Mouse (Mus musculus) layer of hippocampus, postnatal 25 days (tissue): ENCODE results near the gene Lsm14b. TPM values are rescaled to one million over a fixed set of nuclear protein-coding genes. Genes with fewer than 3 reads are reported as not detected.

Source experiments
- DNase-seq, 2 experiments: peaks; one replicate each; pipeline ENCODE4 v3.0.0; 2022; ENCODE audit warnings: mixed read lengths in 2 of 2, low spot score in 1 of 2; ENCODE audit errors: extremely low spot score in 1 of 2
- total RNA-seq, 2 experiments: library from RNA; stranded (reverse); gene quantifications; 2 replicates each; pipeline ENCODE4 v1.2.3; 2021

The Lsm14b gene
- total RNA-seq, 2 experiments from 2014 or later, result 101 to 108 TPM

- no peak for DNase-seq
Observed at GRCm38 (mm10) chr2:180013686-180014085, 11.1 kb upstream of the Lsm14b start.

- no peak for DNase-seq
Observed at GRCm38 (mm10) chr2:180017632-180018031, 7.2 kb upstream of the Lsm14b start.

- DNase-seq, result no peak
Observed at GRCm38 (mm10) chr2:180018573-180018972, 6.2 kb upstream of the Lsm14b start.

DNA sequence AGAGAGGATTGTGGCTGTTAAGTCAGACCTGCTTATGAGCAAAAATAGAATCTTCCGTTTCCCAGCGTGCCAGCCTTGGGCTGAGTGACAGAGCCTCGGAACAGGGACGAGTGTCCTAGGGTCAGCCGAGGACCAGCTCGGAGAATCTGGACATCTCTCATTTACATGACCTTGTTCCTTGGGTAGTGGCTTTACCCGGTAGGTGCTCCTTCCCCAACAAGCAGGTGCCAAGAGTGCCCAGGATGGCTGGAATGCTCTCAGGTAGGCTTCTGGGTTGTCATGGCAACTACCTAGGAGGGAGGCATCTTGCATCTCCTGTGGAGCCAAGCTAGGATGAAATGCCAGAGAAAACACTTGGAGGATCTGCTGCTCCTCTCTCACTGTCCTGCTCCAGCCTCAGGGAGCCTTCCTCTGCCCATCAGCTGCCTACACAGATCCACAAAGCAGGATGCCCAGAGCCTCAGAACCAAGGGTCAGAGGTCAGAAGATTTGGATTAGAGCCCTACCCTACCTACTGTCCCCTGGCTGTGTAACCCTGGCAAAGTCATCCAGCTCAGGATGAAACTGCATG lies 4.6 kb upstream of the Lsm14b start:
- no peak for DNase-seq

DNA sequence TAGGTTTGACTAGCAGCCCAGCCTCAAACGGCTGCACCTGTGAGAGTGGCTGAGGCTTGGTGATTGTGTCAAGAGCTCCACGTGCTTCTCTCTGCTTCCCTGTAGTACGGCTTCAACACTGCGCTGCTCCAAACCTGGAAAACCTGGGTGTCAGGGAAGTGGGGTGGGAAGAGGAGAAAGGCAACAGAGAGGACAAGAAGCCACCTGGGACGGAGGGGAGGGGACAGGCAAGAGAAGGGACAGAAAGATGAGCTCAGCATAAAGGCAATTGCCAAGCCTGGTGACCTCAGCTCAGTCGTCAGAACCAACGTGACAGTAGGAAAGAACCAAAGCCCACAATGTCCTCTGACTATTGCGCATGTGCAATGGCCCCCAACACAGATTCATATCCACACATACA lies 3.9 kb upstream of the Lsm14b start:
- DNase-seq, result no peak

DNA sequence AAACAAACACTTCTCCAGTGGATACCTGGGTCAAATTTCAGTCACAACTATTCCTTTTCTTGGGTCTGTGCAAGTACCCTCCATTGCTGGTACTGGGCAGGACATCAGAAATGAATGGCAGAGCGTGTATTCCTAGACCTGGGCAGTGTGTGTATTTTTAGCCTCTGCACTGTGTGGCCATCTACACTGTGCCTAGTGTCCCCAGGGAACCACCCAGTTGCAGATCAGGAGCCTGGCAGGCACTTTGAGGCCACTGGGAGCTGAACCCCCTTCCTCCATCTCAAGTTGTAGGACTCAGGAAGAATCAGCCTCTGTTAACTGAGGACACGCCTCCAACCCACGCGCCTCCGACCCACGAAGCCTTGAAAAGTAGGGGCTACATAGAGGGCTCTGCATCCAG lies 2.0 kb upstream of the Lsm14b start:
- DNase-seq, result no peak

GRCm38 (mm10) chr2:180025135-180025860 lies 511 bp downstream of the Lsm14b start:
- peak in 1 of 2 experiments; percentile 54 for DNase-seq

DNA sequence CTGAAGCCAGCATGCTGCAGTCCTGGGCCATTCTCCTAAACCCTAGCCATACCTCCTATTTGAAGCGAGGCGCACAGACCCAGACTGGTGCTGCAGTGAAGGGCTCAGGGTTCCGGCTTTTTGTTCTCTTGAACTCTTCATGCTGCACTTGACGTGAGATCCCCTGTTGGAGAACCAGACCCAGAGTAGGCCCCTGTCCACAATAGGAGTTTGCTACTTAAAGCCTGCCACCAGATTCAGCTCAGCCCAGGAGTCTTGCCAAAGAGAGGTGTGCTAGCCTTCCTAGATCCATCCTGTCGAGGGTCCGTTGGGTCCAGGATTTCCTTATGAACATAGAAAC lies 1.0 kb downstream of the Lsm14b start:
- DNase-seq, result no peak

GRCm38 (mm10) chr2:180027768-180028167 lies 3.0 kb downstream of the Lsm14b start:
- DNase-seq, result no peak

DNA sequence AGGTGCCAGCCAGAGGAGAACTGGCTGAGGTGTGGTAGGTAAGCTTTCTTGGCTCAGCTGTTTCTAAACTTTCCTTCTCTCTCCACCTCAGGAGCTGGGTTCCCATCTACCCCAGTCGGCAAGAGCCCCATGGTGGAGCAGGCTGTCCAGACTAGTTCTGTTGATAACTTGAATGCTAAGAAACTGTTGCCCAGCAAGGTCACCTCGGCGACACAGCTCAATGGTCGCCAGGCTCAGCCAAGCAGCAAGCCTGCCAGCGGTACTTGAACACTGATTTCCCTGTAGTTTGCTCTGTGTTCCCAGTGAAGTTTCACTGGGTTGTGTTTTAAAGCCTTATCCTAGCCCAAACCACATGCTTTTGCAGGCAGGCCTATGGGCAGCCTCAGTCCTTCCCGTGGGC lies 6.5 kb downstream of the Lsm14b start:
- no peak for DNase-seq

- no peak for DNase-seq
Observed at GRCm38 (mm10) chr2:180032925-180033324, 8.1 kb downstream of the Lsm14b start.

DNA sequence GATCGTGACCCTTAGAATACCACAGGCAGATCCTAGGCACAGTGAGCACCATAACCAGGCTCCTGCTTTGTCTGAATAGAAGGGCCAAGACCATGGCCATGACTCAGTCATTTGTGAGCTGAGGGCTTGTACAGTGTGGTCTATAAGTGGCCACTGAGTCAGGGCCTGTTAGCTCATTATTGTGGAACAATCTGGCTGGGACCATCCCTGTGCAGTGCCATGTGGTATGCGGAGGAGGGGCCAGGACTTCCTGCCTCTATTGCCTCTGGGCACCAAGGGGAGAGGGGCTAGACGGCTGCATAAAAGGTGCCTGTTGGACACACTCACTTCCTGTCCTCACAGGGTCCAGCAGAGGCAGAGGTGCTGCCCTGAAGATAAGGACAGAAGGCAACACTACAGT lies 9.2 kb downstream of the Lsm14b start:
- no peak for DNase-seq

DNA sequence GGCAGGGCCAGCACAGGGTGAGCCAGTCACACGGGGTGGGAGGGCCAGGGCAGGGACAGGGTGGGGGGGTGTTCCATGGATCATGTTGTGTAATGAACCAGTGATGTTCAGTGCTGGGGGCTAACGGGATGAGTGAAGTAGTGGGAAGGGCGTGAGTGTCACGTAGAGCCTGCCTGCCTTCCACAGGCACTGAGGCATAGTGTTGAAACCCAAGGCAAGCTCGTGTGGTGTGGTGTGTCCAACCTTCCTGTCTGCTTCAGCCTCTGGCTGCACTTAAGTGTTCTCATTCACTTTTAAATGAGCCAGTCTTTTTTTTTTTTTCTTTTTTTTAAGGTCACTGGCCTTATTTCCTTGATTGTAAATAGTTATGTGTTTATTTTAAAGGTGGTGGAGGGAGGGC lies 10.0 kb downstream of the Lsm14b start:
- no peak for DNase-seq

DNA sequence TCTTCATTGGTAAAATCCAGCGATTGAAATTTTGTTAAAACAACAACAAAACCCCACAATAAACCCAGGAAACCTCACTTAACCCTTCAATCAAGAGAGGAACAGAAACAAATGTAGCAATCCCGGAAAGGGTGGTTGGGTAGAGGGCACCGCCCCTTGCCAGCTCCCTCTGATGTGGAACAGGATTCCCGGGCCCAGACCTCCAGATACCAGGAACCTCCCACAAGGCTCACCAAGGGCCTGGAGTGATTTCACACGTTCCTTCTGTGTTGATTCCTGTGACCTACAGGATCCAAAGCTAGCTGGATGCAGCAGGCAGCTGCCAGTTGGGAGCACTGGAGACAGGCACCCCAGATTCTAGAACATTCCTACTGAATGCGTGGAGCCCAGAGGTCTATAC lies 15.6 kb downstream of the Lsm14b start:
- no peak for DNase-seq

GRCm38 (mm10) chr2:180041577-180042255 lies 16.9 kb downstream of the Lsm14b start:
- peak; percentile 26 to 44 for DNase-seq

DNA sequence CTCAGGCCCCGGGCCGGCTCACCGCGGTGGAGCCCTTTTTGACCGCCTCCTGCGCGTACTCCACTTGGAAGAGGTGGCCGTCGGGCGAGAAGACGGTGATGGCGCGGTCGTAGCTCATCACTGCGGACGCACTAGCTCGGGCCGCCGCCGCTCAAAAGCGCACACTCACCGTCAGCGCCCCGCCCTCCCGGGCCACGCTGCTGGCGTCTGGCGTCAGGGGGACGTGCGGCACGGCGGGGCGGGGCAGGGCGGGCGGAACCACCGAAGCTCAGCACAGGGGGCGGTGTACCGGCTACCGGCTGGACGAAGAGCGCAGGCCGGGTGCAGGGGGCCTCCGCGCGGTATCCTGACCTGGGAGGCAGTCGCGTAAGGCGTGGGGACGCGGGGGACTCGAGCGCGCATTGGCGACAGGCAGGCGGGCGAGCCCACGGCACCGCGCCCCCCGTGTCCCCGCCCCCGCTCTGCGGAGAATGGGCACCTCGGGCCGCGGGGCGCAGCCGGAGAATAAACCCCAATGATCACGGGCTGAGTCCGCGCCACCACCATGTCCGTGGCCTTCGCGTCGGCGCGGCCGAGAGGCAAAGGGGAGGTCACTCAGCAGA lies 17.6 kb downstream of the Lsm14b start, which contains the start of the genes Psma7 and Ss18l1:
Gene Psma7 (minus strand): TSS at position 178 of the 602 bp plus-strand sequence.
Gene Ss18l1 (plus strand): TSS at position 254 of the 602 bp plus-strand sequence.
- DNase-seq, result peak; percentile 79 to 92

- DNase-seq, result peak; percentile 47 to 72
Observed at GRCm38 (mm10) chr2:180042858-180043515, 18.2 kb downstream of the Lsm14b start.

GRCm38 (mm10) chr2:180045283-180045682 lies 20.5 kb downstream of the Lsm14b start:
- no peak for DNase-seq

DNA sequence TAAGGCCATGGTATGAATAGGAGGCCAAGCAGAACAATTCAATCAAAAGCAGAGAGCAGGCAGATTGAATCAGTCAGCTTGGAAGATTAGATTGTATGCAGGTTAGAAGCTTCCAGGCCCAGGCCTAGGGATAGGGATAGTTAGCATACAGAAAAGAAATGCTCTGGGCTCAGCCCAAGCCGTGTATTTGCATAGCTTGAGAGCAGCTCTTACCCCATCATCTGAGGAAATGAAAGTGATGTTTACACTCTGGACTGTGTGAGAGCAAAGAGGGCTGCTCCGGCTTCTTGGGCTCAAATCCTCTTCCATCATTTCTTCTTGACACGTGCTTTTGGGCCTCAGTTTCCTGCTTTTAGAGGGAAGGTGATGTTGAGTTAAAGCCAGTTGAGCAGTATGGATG lies 22.8 kb downstream of the Lsm14b start:
- no peak for DNase-seq

GRCm38 (mm10) chr2:180047980-180048635 lies 23.3 kb downstream of the Lsm14b start:
- DNase-seq, result peak; percentile 30 to 44
